Mouse (Mus musculus): ENCODE results near the gene Krt6a.

- TF ChIP-seq CTCF (IDR thresholded peaks at IDR 0.05; ENCODE audit: low read depth) (no peak), EP300 (optimal IDR thresholded peaks at IDR 0.05) (no peak)
Measured at GRCm38 (mm10) chr15:101724686-101725085, 30.6 kb upstream of the Krt6a start.
